Mouse (Mus musculus) thymus, adult 18-20 months (tissue): ENCODE results near the gene Strada.
"Not testable (repeated sequence)": the region's sequence is repeated elsewhere in the genome, so short reads cannot be mapped to it uniquely, and the experiment has no call there.

ENCODE experiments used
- DNase-seq, 2 experiments: peaks; one replicate each; pipeline ENCODE4 v3.0.0; 2022; ENCODE audit warnings: mixed read lengths in 2 of 2

Strada gene

DNA sequence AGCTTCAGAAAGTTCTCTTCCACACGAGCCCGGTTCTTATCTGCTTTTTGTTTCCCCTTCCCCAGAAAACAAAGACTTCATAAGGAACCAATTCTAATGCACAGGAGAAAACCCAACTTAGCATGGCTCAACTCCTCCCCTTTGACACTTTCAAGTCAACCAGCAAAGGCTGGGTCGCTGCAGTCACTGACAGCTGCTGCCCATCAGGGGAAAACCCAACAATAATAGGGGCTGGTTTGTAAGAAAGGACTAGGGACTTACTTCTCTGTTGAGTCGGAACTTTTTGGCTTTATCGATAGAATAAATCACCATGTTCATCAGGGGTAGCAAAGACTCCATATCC, at the start of gene Strada:
TSS of gene Strada (minus strand) at position 46 of the 343 bp plus-strand sequence.
- DNase-seq, result no peak

DNA sequence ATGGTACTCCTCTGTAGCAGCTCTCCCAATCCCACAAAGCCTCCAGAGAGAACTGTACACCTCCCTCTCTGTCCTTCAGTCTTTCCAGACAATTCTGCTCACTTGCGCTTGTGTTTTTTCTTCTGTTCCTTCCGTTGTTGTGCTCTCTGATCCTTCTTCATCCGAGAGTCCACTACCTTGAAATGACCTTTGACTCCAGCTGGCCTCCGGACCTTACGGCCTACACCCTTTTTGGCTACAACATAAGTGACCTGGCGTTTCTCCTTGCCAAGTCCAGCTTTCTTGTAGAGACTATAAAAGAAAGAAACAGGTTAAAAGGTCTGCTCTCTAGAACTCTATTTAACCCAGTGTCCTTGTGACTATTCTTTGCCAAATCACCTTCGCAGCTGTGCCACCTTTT, 47.4 kb upstream of the Strada start:
- no peak for DNase-seq

DNA sequence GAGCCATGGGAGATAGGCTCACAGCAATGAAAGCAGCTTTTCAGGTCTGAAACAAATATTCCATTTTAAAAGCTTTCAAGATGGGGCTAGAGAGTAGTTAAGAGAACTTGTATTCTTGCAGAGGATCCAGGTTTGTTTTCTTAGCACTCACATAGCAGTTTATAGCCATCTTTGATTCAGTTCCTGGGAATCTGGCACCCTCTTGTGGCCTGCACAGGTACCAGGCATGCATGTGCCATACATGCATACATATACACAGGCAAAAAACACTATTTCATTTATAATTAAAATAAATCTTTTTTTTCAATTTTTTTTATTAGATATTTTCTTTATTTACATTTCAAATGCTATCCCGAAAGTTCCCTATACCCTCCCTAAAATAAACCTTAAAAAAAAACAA, 44.9 kb upstream of the Strada start:
- DNase-seq, result no peak

DNA sequence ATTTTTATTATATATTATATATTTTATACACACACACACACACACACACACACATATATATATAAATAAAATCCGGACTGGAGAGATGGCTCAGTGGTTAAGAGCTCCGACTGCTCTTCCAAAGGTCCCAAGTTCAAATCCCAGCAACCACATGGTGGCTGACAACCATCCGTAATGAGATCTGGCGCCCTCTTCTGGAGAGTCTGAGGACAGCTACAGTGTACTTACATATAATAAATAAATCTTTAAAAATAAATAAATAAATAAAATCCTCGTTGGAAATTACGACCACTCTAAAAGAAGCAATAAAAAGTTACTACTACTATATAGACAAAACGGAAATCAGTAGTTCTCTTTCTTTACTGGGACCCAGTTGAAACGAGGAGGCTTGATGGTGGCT, 32.0 kb upstream of the Strada start:
- not testable (repeated sequence) for DNase-seq

DNA sequence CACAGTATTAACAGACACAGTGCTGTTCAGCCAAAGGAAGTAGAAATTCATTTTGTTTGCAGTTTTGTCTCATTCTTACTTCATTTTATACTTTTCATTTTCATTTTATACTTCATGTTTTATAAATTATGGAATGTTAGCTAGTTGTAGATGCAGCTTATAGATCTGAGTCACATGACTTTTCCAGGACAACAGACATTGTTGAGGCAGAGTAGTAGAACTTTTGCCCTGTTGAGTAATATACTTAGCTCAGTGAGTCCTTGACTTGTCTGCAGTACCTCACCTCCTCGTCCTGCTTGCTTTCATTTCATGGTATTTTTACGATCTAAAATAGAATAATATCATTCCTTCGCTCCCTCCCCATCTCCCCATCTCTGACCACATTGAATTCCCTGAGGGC, 18.6 kb upstream of the Strada start:
- no peak for DNase-seq

DNA sequence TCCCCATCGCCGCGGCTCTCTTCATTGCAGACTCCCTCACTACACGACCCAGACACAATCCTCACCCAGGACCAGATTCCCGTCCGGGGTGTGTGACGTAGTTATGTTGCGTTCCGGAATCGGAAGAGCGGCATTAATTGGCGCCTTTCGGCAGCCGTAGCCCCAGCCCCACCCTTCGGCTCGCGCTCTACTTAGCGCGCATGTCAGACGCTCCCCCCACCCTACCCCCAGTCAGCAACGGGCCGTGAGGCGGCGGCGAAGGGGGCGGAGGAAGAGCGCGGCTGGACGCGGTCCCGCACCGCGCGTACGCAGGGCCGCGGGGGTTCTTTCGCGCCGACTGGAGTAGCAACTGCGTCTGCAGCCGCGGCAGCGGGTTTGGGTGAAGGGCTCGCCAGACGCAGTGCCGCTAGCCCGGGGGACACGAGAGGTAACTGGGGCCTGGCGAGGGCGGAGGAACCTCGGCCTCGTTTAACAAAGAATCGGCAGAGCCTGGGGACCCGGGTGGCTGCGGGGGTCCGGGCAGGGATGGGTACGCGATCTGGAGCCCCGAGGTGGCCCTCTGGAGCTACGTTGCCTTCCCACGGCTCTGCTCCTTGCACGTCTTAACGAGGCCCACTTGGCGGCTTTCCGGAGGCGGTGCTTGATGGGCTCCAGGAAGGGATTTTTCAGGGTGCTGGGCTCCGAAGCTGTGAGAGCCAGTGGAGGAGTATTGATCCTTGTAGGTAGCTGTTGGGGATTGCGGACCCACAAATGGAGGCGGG, 14.9 kb upstream of the Strada start, which contains the start of gene Ddx42:
TSS of gene Ddx42 (plus strand) at position 197 of the 761 bp plus-strand sequence.
- DNase-seq, result peak; percentile 81 to 86

DNA sequence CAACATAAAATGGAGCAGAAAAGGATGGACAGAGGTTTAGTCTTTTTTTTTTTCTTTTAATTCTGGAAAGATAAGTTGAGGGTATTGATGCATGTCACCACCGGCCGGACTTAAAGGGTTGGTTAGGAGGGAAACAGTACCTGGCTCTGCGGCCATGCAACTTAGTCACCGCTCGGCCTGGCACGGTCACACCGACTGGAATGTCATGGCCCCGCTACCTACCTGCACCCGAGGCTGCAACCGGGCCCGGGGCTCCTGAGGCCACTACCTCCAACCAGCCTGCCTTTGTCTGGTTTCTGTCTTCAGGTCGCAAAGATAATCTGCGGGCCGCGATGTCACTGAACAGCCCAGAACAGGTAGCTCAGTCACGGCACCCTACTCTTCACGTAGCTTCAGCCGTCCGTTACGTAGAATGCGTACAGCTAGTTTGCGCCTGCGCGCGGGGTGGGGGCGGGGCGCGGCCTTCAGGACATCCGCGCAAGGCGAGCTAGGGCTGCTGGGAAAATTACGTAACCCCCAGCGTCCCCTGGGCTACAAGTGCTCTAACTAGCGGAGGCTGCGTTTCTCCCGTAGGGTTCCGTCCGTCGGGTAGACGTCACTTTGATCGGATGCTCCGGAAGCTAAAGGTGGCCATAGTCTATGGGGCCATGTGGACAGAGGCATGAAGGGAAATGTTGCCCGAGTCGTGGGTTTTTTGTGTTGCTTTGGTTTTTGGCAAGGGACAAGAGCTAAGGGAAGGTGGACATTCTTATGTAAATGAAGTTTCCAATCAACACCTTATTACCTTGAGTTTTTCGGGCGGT, 14.2 kb upstream of the Strada start, which contains the start of gene Ccdc47:
TSS of gene Ccdc47 (minus strand) at position 418 of the 803 bp plus-strand sequence.
- DNase-seq, result peak; percentile 89 to 95

DNA sequence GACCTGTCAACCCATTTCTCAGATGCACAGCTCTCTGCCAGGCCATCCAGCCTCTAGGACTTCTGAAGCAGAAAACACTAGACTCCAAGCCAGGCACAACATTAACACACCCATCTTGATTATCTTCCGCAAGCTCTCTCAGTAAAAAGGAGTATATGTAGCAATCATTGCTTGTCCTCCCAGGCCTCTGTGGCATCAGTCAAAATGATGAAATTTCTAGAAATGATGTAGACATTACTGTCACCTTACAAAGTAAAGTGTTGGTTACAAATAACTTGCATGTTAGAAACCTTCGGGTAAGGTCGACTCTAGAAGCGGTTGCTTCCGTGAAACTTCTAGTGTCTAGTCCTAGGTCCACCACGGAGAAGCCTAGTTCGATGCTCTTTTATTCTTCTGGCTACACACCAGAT, 13.5 kb upstream of the Strada start:
- no peak for DNase-seq

DNA sequence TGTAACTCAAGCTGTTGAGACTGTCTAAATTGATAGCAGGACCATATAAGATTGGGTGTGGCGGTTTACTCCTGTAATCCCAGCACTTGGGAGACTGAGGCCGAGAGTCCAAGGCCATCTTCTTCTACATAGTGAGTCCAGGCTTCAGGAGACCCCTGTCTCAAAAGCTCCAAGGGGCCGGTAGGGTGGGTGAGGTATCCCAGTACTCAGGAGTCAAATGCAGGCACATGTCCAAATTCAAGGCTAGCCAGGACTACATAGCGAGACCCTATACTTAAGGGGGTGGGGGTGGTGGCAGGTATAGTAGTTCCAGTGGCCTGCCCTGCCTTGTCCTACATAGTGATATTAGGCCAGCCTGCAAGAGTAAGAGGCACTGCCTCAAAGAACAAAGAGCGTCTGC, 12.9 kb upstream of the Strada start:
- DNase-seq, result no peak

DNA sequence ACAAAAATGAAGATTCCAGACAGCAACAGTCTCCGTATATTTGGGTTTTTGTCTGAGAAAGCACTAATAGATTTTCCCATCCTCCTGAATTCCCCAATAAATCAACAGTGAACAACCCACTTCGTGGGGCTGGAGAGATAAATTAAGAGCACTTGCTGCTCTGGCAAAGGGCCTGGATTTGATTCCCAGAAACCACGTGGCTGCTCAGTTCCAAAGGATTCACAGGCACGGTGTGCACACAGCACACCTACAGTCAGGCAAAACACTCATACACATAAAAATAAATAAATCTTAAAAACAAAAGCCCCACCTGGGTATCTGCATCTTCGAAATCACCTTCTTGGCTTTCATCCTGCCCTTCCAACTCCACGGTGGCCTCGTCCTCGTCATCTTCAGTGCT, 10.8 kb upstream of the Strada start:
- no peak for DNase-seq

DNA sequence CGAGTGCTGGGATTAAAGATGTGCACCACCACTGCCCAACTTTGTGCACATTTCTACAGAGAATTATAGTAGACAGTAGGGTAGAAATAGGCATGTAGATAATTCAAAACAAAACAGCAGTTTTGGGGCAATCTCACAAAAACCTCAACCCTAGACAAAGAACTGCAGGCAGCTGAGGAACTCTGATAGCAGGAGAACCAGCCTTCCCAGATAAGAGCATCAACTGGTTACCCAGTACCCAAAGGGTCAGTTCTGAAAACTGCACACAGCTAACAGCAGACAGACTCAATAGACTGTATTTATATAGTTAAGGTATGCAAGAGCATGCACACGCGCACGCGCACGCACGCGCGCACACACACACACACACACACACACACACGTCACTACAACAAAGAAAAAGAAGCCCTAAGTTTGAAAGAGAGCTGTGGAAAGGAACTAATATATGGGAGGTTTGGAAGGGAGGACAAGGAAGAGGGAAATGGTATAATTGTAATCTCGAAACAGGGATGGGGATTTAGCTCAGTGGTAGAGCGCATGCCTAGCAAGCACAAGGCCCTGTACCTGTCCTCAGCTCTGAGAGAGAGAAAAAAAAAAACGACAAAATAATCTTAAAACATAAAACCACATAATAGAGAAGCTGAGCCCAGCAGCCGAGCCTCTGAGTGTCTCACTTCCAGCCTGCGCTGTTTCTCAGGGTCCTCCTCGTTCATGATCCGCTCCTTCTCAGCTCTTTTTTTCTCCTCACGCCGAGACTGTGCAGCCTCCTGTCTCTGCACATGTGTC, 438 bp downstream of the Strada start:
- no peak for DNase-seq

DNA sequence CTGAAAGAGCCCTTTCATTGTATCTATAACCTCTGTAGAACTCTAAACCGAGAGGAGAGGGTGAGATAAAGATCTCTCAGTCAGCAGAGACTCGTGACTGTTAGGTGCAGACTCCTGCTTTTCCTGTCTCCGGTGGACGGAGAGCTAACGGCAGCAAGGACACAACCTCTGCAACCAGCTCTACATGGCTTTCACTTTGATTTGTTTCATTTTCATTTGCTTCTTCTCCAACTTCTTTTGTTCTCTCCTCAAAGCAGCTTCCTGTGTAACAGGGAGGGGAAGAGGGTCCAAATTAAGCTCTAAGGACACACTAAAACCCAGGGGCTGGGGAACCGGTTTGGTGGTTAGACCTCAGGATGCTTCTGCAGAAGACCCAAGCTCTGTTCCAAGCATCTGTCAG, 1.2 kb downstream of the Strada start:
- DNase-seq, result no peak

DNA sequence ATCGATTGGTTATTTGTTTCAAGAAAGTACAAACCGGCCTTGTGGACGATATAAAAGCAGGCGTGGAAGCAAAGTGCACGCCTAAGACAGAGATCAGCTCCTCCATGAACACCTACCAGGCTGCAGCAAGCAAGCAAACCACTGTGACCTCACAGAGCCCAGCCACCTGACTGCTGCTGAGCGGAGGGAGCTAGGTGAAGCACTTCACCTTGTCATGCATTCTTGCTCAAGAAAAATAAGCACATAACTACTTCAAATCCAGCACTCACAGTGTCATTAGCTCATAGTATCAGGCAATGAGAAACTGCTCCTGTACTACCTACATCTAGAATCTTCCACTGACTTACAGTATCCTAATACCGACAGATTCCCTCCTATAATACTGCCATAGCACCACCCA, 2.0 kb downstream of the Strada start:
- DNase-seq, result not testable (repeated sequence)

DNA sequence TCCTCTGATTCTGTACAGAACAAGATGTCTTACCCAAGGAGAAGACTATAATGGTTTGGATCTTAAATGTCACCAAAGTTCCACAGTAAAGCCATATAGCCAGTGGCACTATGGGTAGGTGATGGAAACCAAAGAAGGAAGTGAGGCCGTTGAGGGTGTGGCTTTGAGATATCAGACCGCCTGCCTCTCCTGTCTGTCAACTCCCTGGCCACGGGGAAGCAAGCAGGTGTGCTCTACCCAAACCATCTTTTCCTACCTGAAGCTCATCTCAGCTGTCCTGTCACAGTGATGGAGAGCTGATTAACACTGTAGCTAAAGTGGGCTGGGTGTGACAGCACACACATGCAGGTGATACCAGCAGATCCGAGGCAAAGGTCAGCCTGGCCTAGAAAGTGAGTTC, 3.7 kb downstream of the Strada start:
- no peak for DNase-seq

DNA sequence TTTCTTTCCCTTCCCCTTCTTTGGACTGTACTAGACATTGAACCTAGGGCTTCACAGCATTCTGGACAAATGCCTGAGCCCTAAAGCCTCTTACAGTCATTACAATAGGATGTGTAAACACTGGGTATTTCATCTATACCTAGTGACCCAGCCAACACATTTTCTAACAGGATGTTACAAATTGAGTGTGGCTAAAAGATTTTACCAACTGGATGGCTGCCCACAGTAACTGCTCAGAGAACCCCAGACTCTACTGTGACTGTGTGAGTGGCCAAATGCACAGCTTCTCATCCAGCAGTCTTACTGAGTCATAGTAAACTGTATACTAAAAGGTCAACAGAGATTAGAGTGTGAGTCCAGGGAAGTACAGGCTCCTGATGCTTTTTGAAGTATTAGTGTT, 6.6 kb downstream of the Strada start:
- DNase-seq, result no peak

DNA sequence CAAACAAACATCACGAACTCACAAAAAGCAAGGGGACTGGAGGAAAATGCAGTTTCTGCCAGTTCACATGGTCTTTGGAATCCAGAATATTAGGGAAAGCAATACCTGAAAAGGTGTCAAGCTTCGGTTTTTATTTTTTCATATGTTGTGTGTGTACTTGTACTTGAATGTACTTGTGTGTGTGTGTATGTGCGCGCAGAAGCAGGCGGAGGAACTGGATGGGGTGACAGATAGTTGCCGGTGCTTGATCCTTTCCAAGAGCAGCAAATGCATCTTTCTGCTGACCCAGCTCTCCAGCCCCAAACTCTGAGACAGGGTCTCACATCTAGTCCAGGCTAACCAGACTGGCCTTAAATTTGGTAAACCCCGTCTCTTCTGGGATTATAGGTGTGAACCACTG, 7.1 kb downstream of the Strada start:
- DNase-seq, result no peak

DNA sequence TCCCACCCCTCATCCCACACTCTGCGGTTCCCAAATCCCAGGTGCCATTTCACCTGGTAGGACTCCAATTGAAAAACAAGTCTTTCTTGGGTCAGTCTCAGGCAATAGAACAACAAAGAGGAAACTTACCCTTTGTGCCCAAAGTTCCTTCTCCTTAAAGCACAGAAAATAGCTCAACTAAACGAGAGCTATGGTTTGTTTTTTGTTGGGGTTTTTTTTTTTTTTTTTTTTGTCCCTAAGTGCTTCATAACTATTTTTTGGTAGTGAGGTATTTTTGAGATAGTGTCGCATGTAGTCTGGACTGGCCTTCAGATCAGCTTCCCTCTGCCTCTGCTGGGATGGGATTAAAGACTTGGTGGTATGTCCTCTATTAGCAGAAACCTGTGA, 7.8 kb downstream of the Strada start:
- no peak for DNase-seq

DNA sequence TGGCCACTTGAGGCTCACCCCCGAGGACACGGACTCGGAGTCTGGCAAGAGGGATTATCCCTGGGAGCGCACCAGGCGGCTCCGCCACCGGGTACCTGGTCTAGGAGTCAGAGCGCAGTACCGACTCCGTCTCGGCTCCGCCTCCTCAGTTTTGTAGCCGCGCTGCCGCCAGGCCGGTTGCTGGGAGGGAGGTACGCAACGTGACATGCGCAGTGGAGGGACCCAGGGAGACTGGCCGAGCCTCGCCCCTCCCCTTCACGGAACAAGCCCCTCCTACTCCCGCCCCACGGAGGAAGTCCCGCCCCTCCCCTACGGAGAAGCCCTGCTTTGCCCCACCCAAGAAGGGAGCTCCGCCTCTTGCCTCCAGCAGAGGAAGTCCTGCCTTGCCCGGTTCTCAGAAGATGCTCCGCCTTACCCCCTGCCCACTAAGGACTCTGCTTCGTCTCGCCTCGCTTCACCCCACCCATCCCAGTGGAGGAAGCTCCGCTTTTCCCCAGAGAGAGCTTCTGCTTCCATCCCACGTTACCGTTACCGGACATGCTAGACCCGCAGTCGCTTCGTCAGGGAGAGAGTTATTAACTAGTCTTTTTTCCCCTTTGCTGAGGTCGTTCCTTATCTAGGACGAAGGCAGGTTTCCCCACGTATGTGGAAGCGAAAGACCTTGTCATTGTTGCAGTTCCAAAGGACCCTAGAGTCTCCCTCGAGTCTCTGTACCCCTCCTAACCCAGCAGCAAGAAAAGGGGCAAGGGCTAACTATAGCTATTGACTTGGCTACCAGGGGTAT, 8.4 kb downstream of the Strada start:
- DNase-seq, result peak; percentile 96 to 97

DNA sequence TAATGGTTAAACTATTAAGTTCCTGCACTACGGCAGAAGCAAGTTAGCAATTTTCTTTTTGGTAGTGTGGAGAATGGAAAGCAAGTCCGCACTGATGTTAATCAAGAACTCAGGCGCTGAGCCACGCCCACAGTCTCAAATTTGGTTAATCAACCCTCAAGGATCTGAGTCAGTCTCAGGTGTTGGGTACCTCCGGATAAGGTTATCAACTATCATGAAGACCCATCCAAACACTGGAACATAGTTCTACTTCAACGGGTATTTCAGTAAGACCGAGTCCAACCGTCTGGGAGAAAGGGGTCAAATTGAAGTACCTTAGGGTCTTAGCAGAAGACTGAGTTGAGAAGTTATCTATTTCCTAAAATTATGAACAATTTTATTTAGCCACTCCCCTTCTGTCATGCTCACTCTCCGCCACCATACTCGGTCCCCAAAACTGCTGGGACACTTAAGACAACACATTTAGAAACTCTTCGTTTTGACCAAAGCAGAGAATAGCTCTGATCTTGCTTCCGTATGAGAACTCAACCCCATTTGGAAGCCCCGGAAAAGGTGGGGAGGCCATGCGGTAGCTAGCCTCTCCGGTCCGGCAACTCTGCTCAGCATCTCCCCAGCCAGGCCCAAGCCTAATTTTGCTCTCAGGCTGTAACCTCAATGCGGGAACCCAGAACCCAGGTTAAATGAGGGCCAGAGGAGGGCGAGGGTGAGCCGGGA, 9.2 kb downstream of the Strada start:
- DNase-seq, result no peak

DNA sequence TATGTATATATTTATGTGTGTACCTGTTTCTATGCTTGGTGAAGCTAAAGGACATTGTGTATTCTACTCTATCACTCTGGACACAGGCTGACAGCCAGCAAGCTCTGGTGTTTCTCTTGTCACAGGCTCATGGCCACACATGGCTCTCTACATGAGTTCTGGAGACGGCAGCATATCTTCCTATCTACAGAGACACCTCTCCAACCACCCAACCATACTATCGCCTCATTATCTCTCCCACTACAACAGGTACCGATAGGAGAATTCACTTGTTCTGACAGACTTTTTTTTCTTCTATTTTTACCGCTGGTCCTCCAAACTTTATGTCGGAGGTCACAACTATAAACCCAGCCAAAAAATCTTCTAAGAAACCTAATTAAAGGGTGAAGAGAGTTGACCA, 9.7 kb downstream of the Strada start:
- DNase-seq, result no peak

DNA sequence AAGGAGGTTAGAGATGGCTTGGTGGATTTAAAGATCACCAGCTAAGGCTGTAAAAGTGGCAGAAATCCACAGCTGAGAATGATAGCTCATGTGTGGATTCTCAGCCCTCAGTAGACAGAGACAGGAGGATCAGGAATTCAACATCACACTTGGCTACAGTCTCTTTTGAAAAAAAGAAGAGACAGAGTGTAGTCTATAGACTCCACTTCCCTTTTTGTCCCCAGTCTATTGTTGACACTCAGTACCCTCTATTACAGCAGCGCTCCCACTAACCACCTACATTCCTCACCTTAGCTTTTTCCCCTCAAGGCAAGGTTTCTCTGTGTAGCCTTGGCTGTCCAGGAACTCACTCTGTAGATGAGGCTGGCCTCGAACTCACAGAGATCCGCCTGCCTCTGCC, 10.3 kb downstream of the Strada start:
- DNase-seq, result no peak

DNA sequence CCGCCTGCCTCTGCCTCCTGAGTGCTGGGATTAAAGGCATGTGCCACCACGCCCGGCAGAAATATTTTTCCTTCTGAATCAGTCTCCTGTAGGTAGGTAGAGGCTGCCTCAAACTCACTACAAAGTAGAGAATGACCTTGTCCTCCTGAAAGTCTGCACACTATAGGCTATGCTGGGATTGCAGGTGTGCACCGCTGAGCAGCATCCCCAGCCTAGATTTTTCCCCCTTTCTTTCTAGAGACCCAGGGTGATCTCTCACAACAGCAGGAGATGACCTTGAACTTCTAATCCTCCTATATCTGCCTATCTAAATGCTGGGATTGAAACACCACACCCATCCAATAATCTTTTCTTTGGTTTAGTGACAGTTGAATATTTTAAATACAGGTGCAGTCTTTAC, 14.6 kb downstream of the Strada start:
- no peak for DNase-seq
